Mouse (Mus musculus) thymus, adult 2 months (tissue): ENCODE data around the gene Pnkp.

Experiments
- CTCF ChIP-seq: fragments of 200-500 bp; IDR thresholded peaks from 2 replicates; pipeline ENCODE4 v1.5.1; 2012; ENCODE audit warnings: mild to moderate bottlenecking, control low read depth, low read length, moderate library complexity, borderline replicate concordance; ENCODE audit not compliant: control insufficient read depth, poor library complexity, insufficient read depth; ENCODE audit errors: extremely low read depth
- POLR2A ChIP-seq: fragments of 200-500 bp; IDR thresholded peaks from 2 replicates; pipeline ENCODE4 v1.6.1; 2012; ENCODE audit warnings: mild to moderate bottlenecking, low read length, control low read depth, moderate library complexity; ENCODE audit not compliant: control insufficient read depth, poor library complexity, insufficient read depth; ENCODE audit errors: extremely low read depth

DNA sequence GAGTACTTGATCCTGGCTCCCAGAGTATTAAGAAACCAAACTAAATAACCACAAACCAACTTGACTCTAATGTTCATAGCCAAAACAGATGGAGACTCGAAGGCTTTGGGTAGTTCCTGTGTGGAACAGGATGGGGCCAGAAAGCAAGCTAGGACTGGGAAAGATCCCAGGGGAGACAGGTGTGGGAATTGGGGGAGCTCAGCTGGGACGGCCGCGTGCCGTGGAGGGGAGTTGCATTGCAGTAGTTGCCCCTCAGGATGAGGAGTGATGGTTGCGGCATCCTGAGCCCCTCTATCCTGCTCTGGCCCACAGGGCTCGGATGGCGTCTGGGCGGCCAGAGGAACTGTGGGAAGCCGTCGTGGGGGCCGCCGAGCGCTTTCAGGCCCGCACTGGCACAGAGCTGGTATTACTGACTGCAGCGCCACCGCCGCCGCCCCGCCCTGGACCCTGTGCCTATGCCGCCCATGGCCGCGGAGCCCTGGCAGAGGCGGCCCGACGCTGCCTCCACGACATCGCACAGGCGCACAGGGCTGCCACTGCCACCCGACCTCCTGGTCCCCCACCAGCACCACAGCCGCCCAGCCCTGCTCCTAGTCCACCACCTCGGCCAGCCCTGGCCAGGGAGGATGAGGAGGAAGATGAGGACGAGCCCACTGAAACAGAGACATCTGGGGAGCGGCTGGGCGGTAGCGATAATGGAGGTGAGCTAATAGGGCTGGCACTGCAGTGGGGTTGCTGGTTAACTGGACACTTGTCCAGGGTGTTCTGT lies 4.5 kb upstream of the Pnkp start:
- TF ChIP-seq CTCF: no peak
- no peak for TF ChIP-seq POLR2A
